Mouse (Mus musculus) myocyte (in vitro differentiated cells): ENCODE results near the gene Susd4. TPM values are rescaled to one million over a fixed set of nuclear protein-coding genes. Genes with fewer than 3 reads are reported as not detected.

Experiments used
- H3K27me3 ChIP-seq: one replicate; pipeline ENCODE4 v1.6.1; 2011; ENCODE audit not compliant: control insufficient read depth, insufficient read depth, insufficient read length
- H3K36me3 ChIP-seq: one replicate; pipeline ENCODE4 v1.6.1; 2011; ENCODE audit not compliant: control insufficient read depth, insufficient read depth
- H3K4me2 ChIP-seq: one replicate; pipeline ENCODE4 v1.6.1; 2011; ENCODE audit warnings: low read depth, control low read depth
- H3K4me3 ChIP-seq: one replicate; pipeline ENCODE4 v1.5.1; 2011; ENCODE audit warnings: mild to moderate bottlenecking, control low read depth, moderate library complexity
- H3K79me2 ChIP-seq: one replicate; pipeline ENCODE4 v1.6.1; 2011; ENCODE audit not compliant: control insufficient read depth, insufficient read depth
- H3ac ChIP-seq: one replicate; pipeline ENCODE4 v1.6.1; 2011; ENCODE audit not compliant: control insufficient read depth, insufficient read length
- CEBPB ChIP-seq: IDR thresholded peaks from 2 replicates; pipeline ENCODE4 v1.6.1; 2011; ENCODE audit warnings: mild to moderate bottlenecking, moderate library complexity; ENCODE audit not compliant: poor library complexity, insufficient read depth, severe bottlenecking
- E2F4 ChIP-seq: IDR thresholded peaks from one replicate; pipeline ENCODE4 v1.6.1; 2011; ENCODE audit warnings: mild to moderate bottlenecking, control low read depth, moderate library complexity; ENCODE audit not compliant: insufficient read depth
- MAX ChIP-seq: IDR thresholded peaks from one replicate; pipeline ENCODE4 v1.6.1; 2011; ENCODE audit warnings: low read depth, mild to moderate bottlenecking, control low read depth
- MYOD1 ChIP-seq, 3 experiments: IDR thresholded peaks; one replicate each; pipeline ENCODE4 v1.6.1; 2011; ENCODE audit warnings: control low read depth in 2 of 3, low read depth in 2 of 3, mild to moderate bottlenecking in 2 of 3, moderate library complexity in 1 of 3; ENCODE audit not compliant: insufficient read length in 2 of 3, control insufficient read depth in 1 of 3
- MYOG ChIP-seq, 3 experiments: IDR thresholded peaks; one replicate each; pipeline ENCODE4 v1.6.1; 2011; ENCODE audit warnings: control low read depth in 2 of 3, low read depth in 2 of 3, mild to moderate bottlenecking in 2 of 3; ENCODE audit not compliant: insufficient read length in 2 of 3, control insufficient read depth in 1 of 3, insufficient read depth in 1 of 3
- POLR2A ChIP-seq: IDR thresholded peaks from one replicate; pipeline ENCODE4 v1.6.1; 2011; ENCODE audit warnings: low read depth, mild to moderate bottlenecking, control low read depth, moderate library complexity; ENCODE audit not compliant: insufficient read length
- POLR2AphosphoS2 ChIP-seq: IDR thresholded peaks from one replicate; pipeline ENCODE4 v1.6.1; 2011; ENCODE audit warnings: low read depth, control low read depth; ENCODE audit not compliant: insufficient read length
- REST ChIP-seq: IDR thresholded peaks from one replicate; pipeline ENCODE4 v1.6.1; 2011; ENCODE audit warnings: mild to moderate bottlenecking, control low read depth, moderate library complexity; ENCODE audit not compliant: insufficient read depth, insufficient read length
- SRF ChIP-seq: IDR thresholded peaks from one replicate; pipeline ENCODE4 v1.6.1; 2011; ENCODE audit warnings: low read depth; ENCODE audit not compliant: control insufficient read depth, insufficient read length
- TCF12 ChIP-seq: IDR thresholded peaks from one replicate; pipeline ENCODE4 v1.6.1; 2011; ENCODE audit warnings: mild to moderate bottlenecking, control low read depth; ENCODE audit not compliant: poor library complexity, insufficient read depth, severe bottlenecking
- TCF3 ChIP-seq: IDR thresholded peaks from one replicate; pipeline ENCODE4 v1.6.1; 2011; ENCODE audit warnings: low read depth, control low read depth; ENCODE audit not compliant: insufficient read length
- USF1 ChIP-seq: IDR thresholded peaks from one replicate; pipeline ENCODE4 v1.6.1; 2011; ENCODE audit warnings: low read depth, mild to moderate bottlenecking, control low read depth, moderate library complexity
- polyA plus RNA-seq: library from polyadenylated mRNA; unstranded; fragments of >200 nt; fragmentation: generic; extraction: Trizol; gene quantifications from one replicate; pipeline ENCODE4 v1.2.1, GENCODE M21; 2012; ENCODE audit warnings: missing spikeins

Gene Susd4
- polyA plus RNA-seq, 1 experiment: 0.04 TPM

- no peaks in the 10 kb centered on the region for H3K36me3 ChIP-seq
- H3K4me3 ChIP-seq: no peak overlapping the region
- no peak overlapping the region for H3K4me2 ChIP-seq
- TF ChIP-seq MYOG (IDR thresholded peaks at IDR 0.05; ENCODE audit: control insufficient read depth in 1 of 3, insufficient read depth in 1 of 3, insufficient read length in 2 of 3, low read depth in 2 of 3) (peak in 1 of 3 experiments; percentile 11), POLR2A (no peak), CEBPB (no peak), POLR2AphosphoS2 (no peak), USF1 (no peak), MYOD1 (IDR thresholded peaks at IDR 0.05; ENCODE audit: control insufficient read depth in 1 of 3, insufficient read length in 2 of 3, low read depth in 2 of 3) (peak in 1 of 3 experiments; percentile 44)
- H3ac ChIP-seq: no peak overlapping the region
- no peaks in the 10 kb centered on the region for H3K79me2 ChIP-seq
- no peaks in the 10 kb centered on the region for H3K27me3 ChIP-seq
Measured at GRCm38 (mm10) chr1:182792521-182793071, 28.9 kb downstream of the Susd4 start.

DNA sequence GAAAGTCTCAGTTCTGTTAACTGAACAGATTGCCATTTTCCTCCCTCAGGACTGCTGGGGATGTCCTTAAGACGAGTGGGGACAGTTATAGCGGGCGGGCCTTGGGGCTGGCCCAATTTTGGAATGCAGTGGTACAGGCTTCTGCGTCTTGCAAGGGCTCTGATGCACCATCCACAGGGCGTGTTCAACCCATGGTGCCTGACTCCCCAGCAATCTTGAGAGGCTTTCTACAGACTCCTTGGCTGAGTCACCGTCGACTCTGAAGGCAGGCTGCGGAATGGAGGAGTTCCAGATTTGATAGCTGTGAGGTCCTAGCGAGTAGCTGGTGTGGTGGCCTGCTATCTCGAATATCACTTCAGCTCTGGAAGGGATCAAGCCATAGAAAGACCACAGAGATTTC, 30.6 kb downstream of the Susd4 start:
- no peak for TF ChIP-seq MAX
- H3K36me3 ChIP-seq: no peaks in the 10 kb centered on the region
- H3ac ChIP-seq: no peak overlapping the region
- H3K4me2 ChIP-seq: no peak overlapping the region
- H3K79me2 ChIP-seq: no peaks in the 10 kb centered on the region
- H3K4me3 ChIP-seq: no peak overlapping the region
- no peaks in the 10 kb centered on the region for H3K27me3 ChIP-seq

DNA sequence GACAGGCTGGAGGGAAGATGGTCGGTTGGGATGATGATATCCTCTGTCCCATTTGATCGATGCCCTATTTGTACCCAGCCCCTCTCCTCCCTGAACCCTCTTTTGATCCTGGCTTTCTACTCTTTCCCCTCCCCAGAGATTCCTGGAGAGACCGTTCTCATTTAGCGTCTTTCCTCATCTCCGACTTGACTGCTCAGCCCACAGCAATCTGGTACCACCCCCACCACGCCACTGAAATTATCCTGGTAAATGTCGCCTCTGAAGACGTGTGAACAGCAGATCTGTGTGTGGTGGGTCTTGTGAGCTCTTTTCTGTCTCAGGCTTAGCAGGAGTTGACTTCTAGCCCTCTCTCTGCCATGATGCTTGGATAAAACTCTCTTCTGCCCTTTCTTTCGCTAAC, 31.0 kb downstream of the Susd4 start:
- Histone ChIP-seq H3K4me3 (no peak overlapping the region), H3K4me2 (no peak overlapping the region), H3K27me3 (no peaks in the 10 kb centered on the region), H3ac (no peak overlapping the region), H3K79me2 (no peaks in the 10 kb centered on the region), H3K36me3 (no peaks in the 10 kb centered on the region)
- no peak for TF ChIP-seq SRF
- TF ChIP-seq POLR2AphosphoS2: no peak
- TF ChIP-seq E2F4: no peak

- H3ac ChIP-seq: no peak overlapping the region
- H3K27me3 ChIP-seq: no peaks in the 10 kb centered on the region
- no peak overlapping the region for H3K4me3 ChIP-seq
- TF ChIP-seq MAX: no peak
- TF ChIP-seq POLR2A: no peak
- TF ChIP-seq CEBPB: no peak
- no peak for TF ChIP-seq USF1
- no peak for TF ChIP-seq POLR2AphosphoS2
- H3K36me3 ChIP-seq: no peaks in the 10 kb centered on the region
- no peak overlapping the region for H3K4me2 ChIP-seq
- no peaks in the 10 kb centered on the region for H3K79me2 ChIP-seq
Measured at GRCm38 (mm10) chr1:182797048-182797447, 33.4 kb downstream of the Susd4 start.

DNA sequence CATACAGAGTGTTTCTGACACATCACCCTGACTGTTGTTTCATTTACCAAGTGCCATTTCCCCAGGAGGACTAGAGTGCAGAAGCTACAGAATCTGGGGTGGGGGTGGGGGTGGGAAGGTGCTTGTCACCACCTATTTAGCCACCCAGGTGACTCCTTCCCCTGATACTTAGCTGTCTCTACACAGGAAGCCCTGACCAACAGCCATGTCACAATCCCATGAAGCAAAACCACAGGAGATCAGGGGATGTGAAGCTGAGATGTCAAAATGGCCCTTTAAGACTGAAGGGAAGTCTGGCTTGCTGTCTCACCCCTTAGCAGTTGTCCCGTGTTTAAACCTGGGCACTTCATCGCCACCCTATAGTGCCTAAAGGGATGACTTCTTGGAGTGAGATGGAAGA, 37.9 kb downstream of the Susd4 start:
- no peaks in the 10 kb centered on the region for H3K36me3 ChIP-seq
- TF ChIP-seq CEBPB (no peak), MYOG (IDR thresholded peaks at IDR 0.05; ENCODE audit: control insufficient read depth in 1 of 3, insufficient read depth in 1 of 3, insufficient read length in 2 of 3, low read depth in 2 of 3) (no peak), E2F4 (no peak), SRF (no peak), MYOD1 (IDR thresholded peaks at IDR 0.05; ENCODE audit: control insufficient read depth in 1 of 3, insufficient read length in 2 of 3, low read depth in 2 of 3) (no peak), TCF12 (no peak), POLR2AphosphoS2 (no peak), POLR2A (no peak), TCF3 (no peak), REST (no peak), USF1 (no peak), MAX (no peak)
- H3K4me3 ChIP-seq: no peak overlapping the region
- no peak overlapping the region for H3K4me2 ChIP-seq
- H3ac ChIP-seq: no peak overlapping the region
- H3K27me3 ChIP-seq: no peaks in the 10 kb centered on the region
- H3K79me2 ChIP-seq: no peaks in the 10 kb centered on the region

GRCm38 (mm10) chr1:182802891-182803290, 39.2 kb downstream of the Susd4 start:
- Histone ChIP-seq H3K36me3 (no peaks in the 10 kb centered on the region), H3K4me3 (no peak overlapping the region), H3K4me2 (no peak overlapping the region), H3K79me2 (no peaks in the 10 kb centered on the region), H3ac (no peak overlapping the region), H3K27me3 (no peaks in the 10 kb centered on the region)
- TF ChIP-seq REST (no peak), USF1 (no peak), CEBPB (no peak), TCF3 (no peak), MYOD1 (IDR thresholded peaks at IDR 0.05; ENCODE audit: control insufficient read depth in 1 of 3, insufficient read length in 2 of 3, low read depth in 2 of 3) (no peak), POLR2AphosphoS2 (no peak), SRF (no peak), MAX (no peak), MYOG (IDR thresholded peaks at IDR 0.05; ENCODE audit: control insufficient read depth in 1 of 3, insufficient read depth in 1 of 3, insufficient read length in 2 of 3, low read depth in 2 of 3) (no peak), POLR2A (no peak), E2F4 (no peak), TCF12 (no peak)
